Mouse (Mus musculus) right cerebral cortex, postnatal 4 days (tissue): ENCODE data around the gene Tiam1.
"Not testable (repeated sequence)": the region's sequence is repeated elsewhere in the genome, so short reads cannot be mapped to it uniquely, and the experiment has no call there.

Experiments used
- DNase-seq: peaks from one replicate; pipeline ENCODE4 v3.0.0-alpha.2; 2022

The Tiam1 gene

DNA sequence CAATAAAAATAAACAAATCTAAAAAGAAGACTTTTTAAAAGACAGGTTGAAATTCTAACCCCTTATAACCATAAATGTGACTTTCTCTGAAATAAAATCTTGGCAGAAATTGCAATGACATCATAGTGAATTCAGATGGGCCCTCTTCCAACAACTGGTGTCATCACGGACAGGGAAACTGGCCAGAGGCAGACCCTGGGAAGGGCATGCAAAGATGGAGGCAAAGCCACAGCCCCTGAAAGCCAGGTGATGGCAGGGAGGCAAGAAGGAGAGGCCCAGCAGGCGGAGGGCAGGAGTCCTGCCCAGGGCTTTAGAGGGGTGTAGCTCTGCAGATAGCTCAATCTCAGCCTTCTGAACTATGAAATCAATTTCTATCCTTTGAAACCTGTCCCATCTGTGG, 39.8 kb downstream of the Tiam1 start:
- no peak for DNase-seq

DNA sequence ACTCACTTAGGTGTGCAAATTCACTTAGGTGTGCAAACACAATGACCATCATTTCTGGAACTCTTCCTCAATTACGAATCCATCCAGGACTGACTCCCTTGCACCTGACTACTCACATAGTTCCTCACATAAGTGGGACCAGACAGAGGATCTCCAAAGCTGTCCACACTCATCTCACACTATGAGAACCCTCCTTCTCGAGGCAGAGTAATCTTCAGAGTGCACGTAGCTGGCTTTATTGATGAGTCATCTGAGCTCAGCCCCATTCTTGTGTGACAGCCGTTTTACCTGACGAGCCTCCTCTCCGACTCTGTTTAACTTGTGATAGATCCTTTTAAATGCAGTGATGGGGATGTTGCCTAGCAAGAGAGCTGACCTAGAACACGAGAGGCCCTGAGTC, 41.0 kb downstream of the Tiam1 start:
- DNase-seq, result no peak

GRCm38 (mm10) chr16:90098191-90098605, 45.4 kb downstream of the Tiam1 start:
- DNase-seq, result no peak

DNA sequence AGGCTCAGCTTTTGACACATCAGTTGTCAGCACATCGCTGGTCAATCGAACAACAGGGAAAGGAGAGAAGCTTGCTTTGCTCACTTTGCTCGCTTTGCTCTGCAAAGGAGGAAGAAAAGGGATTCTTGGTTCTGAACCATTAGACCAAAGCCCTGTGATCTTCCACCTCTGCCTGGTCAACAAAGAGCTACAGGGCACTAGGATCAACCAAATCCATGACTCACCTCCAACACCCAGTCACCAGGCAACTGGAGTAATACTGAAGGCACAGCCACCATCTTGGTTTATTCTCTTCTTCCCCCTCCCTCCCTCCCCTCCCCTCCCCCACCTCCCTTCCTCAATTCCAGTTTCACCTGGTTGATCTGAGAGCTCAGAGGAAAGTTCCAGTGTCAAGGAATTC, 45.8 kb downstream of the Tiam1 start:
- DNase-seq, result no peak

DNA sequence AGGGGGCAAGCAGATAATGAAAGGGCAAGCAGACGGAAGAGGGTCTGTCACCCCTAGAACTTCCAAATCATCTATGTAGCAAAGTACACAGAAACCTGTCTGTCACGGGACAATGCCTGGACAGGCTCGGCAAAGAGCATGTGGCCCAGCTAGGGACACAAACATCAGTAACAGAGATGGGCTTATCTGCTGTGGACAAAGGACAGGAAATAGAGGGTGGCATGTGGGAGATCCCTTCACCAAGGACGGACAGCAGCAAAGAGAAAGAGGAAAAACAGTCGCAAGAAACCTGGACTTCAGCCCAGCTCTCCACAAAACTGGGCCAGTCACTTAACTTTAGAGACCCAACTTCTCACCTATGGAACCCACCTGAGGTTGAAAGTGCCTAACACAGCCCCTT, 47.6 kb downstream of the Tiam1 start:
- DNase-seq, result no peak

DNA sequence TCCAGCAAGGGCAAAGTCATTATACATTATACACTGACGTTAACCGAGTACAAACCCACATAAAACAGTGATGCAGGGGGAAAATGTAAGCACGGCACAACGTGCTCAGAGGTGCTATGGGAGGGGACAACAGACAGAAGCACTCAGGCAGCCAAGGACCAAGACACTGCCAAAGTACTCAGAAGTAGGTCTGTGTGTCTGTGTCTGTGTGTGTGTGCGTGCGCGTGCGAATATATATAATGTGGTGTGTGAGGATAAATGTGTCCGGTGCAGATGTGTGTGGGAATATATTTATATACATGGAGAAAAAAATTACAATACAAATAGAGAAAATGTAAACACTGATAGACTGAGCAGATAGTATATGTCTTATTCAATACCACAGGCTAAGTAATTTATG, 50.6 kb downstream of the Tiam1 start:
- no peak for DNase-seq

DNA sequence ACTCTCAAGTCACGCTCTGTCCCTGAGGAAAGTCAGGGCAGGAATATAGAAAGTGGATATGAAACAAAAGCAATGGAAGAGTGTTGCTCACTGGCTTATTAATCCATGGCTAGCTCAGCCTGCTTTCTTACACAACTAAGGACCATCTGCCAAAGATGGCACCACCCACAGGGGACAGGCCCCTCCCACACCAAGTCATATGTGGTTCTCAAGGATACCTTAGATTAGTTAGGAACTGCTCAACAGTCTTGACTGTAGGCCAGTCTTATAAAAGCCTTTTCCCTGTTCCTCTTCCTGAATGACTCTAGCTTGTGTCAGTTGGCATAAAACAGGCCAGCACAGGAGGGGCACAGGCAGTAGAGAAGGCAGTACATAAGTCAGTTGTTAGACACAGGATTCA, 51.7 kb downstream of the Tiam1 start:
- DNase-seq, result no peak

GRCm38 (mm10) chr16:90091112-90091720, 52.4 kb downstream of the Tiam1 start:
- no peak for DNase-seq

DNA sequence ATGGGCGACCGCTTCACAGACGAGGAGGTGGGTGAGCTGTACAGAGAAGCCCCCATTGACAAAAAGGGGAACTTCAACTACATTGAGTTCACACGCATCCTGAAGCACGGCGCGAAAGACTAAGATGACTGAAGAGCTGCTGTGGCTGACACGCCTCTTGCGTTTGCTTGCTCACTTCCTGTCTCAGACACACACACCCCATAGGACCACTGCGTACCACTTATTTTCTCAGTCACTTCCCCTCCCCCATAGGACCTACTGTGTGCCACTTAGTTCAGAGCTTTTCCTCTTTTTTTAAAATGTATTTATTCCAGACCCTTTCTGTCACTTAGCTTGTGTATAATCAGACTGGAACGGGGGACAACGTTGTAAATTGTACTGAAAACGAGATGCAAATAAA, 53.2 kb downstream of the Tiam1 start:
- no peak for DNase-seq

DNA sequence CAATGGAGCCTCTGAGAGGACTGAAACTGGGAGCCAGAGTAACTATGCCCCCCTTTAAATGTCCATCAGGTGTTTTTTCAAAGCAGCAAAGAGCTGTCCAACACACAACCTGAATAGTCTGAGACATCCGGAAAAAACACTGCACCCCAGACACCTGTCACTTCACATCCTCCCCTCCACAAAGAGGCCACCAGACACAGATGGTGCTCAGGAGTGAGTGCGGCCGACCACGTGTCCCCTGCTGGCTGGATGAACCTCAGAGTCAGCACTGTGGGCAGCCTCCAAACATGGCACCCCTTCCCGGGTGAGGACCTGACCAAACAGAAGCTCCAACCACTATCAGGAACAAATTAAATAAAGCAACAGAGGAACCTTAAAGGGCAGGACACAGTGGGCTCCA, 56.3 kb downstream of the Tiam1 start:
- DNase-seq, result no peak

DNA sequence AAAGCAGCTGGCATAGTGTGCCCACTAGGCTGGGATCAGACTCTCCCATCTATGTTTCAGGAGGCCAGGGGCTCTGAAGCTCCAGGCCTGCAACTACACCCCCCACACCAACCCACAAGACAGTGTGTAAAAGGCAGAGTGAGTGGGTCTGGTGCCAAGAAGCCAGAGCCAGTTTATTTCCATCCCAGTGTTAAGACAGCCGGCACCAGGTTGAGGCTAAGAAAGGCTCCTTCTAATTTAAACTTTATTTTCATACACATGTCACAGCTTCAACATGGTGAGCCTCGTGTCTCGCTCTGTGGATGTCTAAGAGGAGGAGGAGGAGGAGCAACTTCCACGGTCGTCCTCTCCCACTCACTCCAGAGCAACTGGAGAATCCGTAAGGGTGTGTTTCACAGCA, 57.5 kb downstream of the Tiam1 start:
- peak; percentile 54 for DNase-seq

DNA sequence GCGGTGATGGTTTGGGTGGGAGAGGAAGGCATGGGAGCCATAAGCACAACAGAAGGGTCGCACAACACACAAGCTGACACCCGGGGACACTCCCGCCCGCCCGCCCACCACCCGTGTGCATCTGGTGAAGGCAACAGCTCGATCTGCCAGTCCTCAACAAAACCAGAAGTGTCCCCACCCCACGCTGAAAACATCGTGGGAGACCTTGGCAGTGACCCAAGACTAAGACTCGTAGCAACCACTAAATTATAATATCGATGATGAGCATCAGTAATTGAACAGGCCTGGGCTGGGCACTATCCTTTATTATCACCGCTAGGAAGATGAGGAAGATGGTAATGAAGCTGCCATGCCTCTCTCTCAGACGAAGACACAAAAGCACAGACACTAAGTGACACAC, 58.0 kb downstream of the Tiam1 start:
- no peak for DNase-seq

DNA sequence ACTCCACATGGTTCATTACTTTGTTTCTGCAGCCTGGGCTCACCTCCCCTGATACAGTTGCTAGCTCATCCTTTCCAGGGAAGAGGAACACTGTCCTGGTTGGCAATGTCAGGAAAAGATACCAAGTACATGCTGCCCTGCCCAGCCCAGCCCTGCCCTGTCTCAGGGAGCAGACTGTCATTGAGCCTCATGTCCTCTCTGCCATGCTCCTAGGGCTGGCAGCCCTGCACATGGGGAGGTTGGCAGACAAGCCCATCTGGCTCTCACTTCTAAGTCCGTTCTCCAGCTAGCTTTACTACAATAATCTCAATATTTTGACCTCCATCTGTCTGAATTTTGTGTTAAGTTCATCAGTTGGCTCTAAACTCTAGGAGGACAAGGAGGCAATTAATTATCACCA, 62.4 kb downstream of the Tiam1 start:
- DNase-seq, result no peak

DNA sequence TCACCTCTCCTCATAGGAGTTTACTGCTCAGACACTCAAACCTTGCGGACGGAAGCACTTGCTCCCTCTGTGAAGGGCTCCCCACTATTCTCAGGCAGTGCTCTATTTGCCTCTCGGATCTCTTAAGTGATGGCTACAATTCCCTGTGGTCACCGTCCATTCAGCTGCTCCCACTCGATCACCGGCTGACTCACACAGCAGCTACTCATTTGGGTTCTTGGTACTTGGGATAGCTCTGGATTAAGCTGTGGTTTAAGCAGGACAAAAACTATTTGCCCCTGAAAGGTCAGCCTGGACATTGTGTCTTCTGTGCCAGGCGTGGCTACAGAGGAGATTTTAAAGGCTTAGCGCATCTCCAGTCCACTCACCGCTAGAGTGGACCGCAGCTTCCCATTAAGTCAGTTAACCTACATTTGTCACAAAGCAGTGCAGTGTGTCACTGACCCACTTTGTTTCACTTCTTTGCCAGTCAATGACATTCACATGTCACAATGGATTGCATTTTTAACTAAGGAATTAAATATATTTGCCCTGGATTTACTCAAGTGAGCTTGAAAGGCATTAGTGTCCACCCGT, 64.7 kb downstream of the Tiam1 start:
- no peak for DNase-seq

DNA sequence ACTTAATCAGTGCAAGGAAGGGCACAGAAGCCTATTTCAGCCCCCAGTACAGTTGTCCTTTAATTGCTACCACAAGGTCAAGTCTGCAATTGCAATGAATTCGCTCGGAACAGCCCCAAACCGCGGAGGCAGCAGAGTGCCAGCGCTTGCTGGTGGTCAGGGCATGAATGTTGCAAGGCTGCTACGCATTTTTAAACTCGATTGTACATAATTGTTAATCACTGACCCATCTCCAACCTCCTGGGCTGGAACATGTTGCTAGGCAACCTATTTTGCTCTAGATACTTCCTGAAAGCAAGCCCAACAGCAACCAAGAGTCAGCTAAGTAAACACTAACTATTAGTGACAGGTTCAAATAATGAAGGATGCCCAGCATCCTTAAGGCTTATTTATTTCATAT, 70.1 kb downstream of the Tiam1 start:
- DNase-seq, result no peak

- DNase-seq, result no peak
These were observed 70.9 kb downstream of the Tiam1 start for GRCm38 (mm10) chr16:90072651-90073050.

GRCm38 (mm10) chr16:90071125-90071524, 72.4 kb downstream of the Tiam1 start:
- DNase-seq, result not testable (repeated sequence)

DNA sequence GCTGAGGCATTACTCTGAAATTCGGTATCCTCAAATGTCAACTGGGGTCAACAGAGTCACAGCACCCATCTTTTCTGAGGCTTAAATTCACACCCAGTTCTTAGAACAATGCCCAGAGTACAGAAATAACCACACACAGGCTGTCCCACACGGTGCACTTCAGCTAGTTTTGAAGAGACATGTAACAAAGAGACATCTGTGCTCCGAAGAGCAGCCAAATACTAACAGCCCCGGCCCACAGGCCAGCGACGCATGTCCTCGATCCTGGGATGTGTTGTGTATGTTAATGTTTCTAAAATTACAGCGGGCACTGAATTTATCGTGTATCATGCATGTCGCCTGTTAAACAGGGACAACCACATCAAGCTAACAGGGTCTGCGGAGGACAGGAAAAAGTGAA, 73.5 kb downstream of the Tiam1 start:
- no peak for DNase-seq

DNA sequence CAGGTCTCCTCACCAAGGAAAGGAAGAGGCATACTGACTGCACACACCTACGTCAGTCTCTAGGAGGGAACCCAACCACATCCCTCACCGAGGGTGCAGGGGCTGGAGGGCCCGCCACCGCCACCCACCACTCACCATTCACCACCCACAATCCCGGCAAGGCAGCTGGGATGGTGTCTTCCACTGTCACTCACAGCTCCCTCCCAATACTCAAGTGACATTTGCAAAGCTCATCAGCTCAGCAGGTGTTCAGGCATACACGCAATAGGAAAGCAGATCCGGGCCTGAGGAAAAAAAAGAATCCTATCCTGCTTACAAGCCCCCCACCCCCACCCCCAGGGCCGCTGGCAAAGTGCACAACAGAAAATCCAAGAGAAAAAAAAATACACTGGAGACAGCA, 74.4 kb downstream of the Tiam1 start:
- DNase-seq, result no peak

GRCm38 (mm10) chr16:90052905-90053519, 90.6 kb downstream of the Tiam1 start:
- no peak for DNase-seq

- no peak for DNase-seq
These were observed 91.2 kb downstream of the Tiam1 start for GRCm38 (mm10) chr16:90052409-90052808.

DNA sequence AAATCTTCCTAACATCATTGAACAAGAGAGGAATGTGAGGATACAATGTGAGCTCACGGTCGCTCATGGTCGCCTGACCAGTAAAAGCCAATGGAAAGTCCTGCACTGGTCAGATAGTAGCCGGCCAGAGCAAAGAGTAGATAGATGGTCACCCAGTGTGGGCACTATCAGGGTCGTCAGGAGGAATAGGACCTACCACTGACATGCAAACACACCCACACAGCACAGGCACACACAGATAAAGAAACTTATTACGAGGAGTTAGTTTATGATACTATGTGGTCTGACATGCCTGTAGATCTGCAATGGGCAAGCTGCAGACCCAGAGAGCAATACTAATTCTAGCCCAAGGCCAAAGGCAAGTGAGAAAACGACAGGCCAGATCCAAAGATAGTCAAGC, 92.5 kb downstream of the Tiam1 start:
- no peak for DNase-seq

GRCm38 (mm10) chr16:90047841-90048240, 95.7 kb downstream of the Tiam1 start:
- DNase-seq, result no peak

DNA sequence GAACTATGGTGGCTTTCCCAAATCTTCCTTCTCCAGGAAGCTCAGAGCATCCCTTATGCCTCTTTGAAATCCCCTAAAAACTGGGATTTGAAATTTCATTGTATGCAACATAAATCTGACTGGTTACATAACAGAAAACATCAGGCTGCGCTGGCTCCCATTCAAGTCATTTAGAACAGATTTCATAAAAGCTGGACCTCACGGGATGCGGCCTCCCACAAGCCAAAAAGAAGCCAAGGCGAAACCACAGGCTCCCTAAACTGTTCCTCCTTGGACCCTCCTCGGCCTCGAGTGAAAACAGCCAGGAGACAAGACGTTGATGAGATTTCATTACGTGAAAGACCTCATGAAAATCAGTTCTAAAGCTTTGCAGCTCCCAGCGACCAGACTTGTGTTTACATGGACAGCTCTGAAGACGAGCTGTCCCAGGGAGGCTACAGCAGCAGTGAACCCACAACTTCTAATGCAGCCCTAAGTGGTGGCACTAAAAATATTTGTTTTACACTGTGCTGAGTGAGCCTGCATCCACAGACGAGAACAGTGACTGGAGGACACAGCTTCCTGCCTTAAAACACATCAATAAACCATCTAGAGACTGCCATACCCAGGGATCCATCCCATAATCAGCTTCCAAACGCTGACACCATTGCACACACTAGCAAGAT, 96.9 kb downstream of the Tiam1 start:
- no peak for DNase-seq
